Mouse (Mus musculus): ENCODE data around the gene Cbs. TPM values are rescaled to one million over a fixed set of nuclear protein-coding genes. Genes with fewer than 3 reads are reported as not detected.

Cbs gene
- total and polyA plus RNA-seq, 3 experiments = 1.2 to 1.9 (median 1.4) TPM

GRCm38 (mm10) chr17:31570321-31570925 lies 66.6 kb downstream of the Cbs start:
- H3K27ac ChIP-seq (ENCODE audit: insufficient read depth, low read depth) = no peak overlapping the region
- TF ChIP-seq POLR2AphosphoS2 (IDR thresholded peaks at IDR 0.05; ENCODE audit: low read depth, low read length) (no peak), ETS1 (conservative IDR thresholded peaks at IDR 0.05; ENCODE audit: low read depth, low read length) (no peak)
- peaks cover 7 to 21% of the 10 kb centered on the region in 2 experiments for H3K4me1 ChIP-seq (ENCODE audit: control insufficient read depth in 1 of 2, insufficient read depth in 2 of 2)
- H3K27me3 ChIP-seq (replicated peaks) = no peaks in the 10 kb centered on the region
- H3K4me3 ChIP-seq (replicated peaks in 1 of 3; ENCODE audit: low read depth in 2 of 3, low read length in 2 of 3, poor library complexity in 1 of 3) = no peak overlapping the region
- in situ Hi-C loops (cut with MboI; ENCODE audit: low pct_ligation_motif_present, low pct_unique_long_range_greater_than_20kb, low sequenced_read_pairs) (no loop called here), dilution Hi-C loops (cut with MboI; ENCODE audit: extremely low pct_ligation_motif_present, extremely low pct_unique_long_range_greater_than_20kb, low sequenced_read_pairs) (no loop called here)
- no peak overlapping the region for H3K9ac ChIP-seq (ENCODE audit: insufficient read depth, low read depth)
- H3K79me2 ChIP-seq (replicated peaks; ENCODE audit: control insufficient read depth, extremely low read depth, insufficient read depth, poor library complexity, severe bottlenecking) = peaks cover 25% of the 10 kb centered on the region
- H3K9me3 ChIP-seq (replicated peaks; ENCODE audit: low read length) = no peaks in the 10 kb centered on the region
- DNase-seq (ENCODE audit: extremely low read depth) = peak; percentile 63
- H3K36me3 ChIP-seq (replicated peaks in 1 of 2; ENCODE audit: control insufficient read depth in 1 of 2, insufficient read depth in 1 of 2, low read length in 1 of 2) = peaks cover 0 to 19% of the 10 kb centered on the region in 2 experiments
- H3K4me2 ChIP-seq (ENCODE audit: insufficient read depth, low read depth, poor library complexity, severe bottlenecking) = no peak overlapping the region

GRCm38 (mm10) chr17:31569756-31570155 lies 67.3 kb downstream of the Cbs start:
- H3K9me3 ChIP-seq (replicated peaks; ENCODE audit: low read length) = no peaks in the 10 kb centered on the region
- peaks cover 25% of the 10 kb centered on the region for H3K79me2 ChIP-seq (replicated peaks; ENCODE audit: control insufficient read depth, extremely low read depth, insufficient read depth, poor library complexity, severe bottlenecking)
- DNase-seq (ENCODE audit: extremely low read depth) = no peak
- TF ChIP-seq MEF2A (IDR thresholded peaks at IDR 0.05; ENCODE audit: borderline replicate concordance, low read depth, low read length) (no peak), MXI1 (IDR thresholded peaks at IDR 0.05; ENCODE audit: low read depth, low read length) (no peak), PAX5 (IDR thresholded peaks at IDR 0.05; ENCODE audit: low read length) (no peak), ZMIZ1 (IDR thresholded peaks at IDR 0.05; ENCODE audit: low read depth, low read length) (no peak), POLR2A (IDR thresholded peaks at IDR 0.05; ENCODE audit: low read depth, low read length) (no peak), MYC (IDR thresholded peaks at IDR 0.05; ENCODE audit: low read depth, low read length) (no peak), ZNF384 (IDR thresholded peaks at IDR 0.05; ENCODE audit: low read depth, low read length) (no peak), EP300 (IDR thresholded peaks at IDR 0.05; ENCODE audit: low read length) (no peak), RAD21 (IDR thresholded peaks at IDR 0.05; ENCODE audit: low read depth, low read length) (no peak), TCF12 (IDR thresholded peaks at IDR 0.05; ENCODE audit: low read depth, low read length) (no peak), E2F4 (IDR thresholded peaks at IDR 0.05; ENCODE audit: insufficient replicate concordance, low read depth, low read length) (no peak), RCOR1 (conservative IDR thresholded peaks at IDR 0.05; ENCODE audit: low read depth, low read length) (no peak), USF1 (IDR thresholded peaks at IDR 0.05; ENCODE audit: low read depth, low read length) (no peak), MAX (IDR thresholded peaks at IDR 0.05; ENCODE audit: low read length) (no peak), UBTF (IDR thresholded peaks at IDR 0.05; ENCODE audit: low read depth, low read length) (no peak), JUN (IDR thresholded peaks at IDR 0.05; ENCODE audit: insufficient read depth, low read depth, low read length) (no peak), SIN3A (IDR thresholded peaks at IDR 0.05; ENCODE audit: low read length) (no peak)
- H3K27me3 ChIP-seq (replicated peaks) = no peaks in the 10 kb centered on the region
- H3K4me1 ChIP-seq (ENCODE audit: control insufficient read depth in 1 of 2, insufficient read depth in 2 of 2) = peaks cover 7 to 21% of the 10 kb centered on the region in 2 experiments
- H3K4me3 ChIP-seq (replicated peaks in 1 of 3; ENCODE audit: low read depth in 2 of 3, low read length in 2 of 3, poor library complexity in 1 of 3) = no peak overlapping the region
- no peak overlapping the region for H3K4me2 ChIP-seq (ENCODE audit: insufficient read depth, low read depth, poor library complexity, severe bottlenecking)
- dilution Hi-C loops (cut with MboI; ENCODE audit: extremely low pct_ligation_motif_present, extremely low pct_unique_long_range_greater_than_20kb, low sequenced_read_pairs) = no loop called here
- in situ Hi-C loops (cut with MboI; ENCODE audit: low pct_ligation_motif_present, low pct_unique_long_range_greater_than_20kb, low sequenced_read_pairs) = no loop called here
- H3K9ac ChIP-seq (ENCODE audit: insufficient read depth, low read depth) = no peak overlapping the region
- H3K27ac ChIP-seq (ENCODE audit: insufficient read depth, low read depth) = no peak overlapping the region
- H3K36me3 ChIP-seq (replicated peaks in 1 of 2; ENCODE audit: control insufficient read depth in 1 of 2, insufficient read depth in 1 of 2, low read length in 1 of 2) = peaks cover 0 to 18% of the 10 kb centered on the region in 2 experiments

All from CH12.LX (cell line).